Mouse (Mus musculus) MEL (cell line): ENCODE measurements around the gene Itih3. TPM values are rescaled to one million over a fixed set of nuclear protein-coding genes. Genes with fewer than 3 reads are reported as not detected.

Source experiments
- DNase-seq: peaks from one replicate; pipeline ENCODE4 v3.0.0; 2011; ENCODE audit warnings: low read depth, low spot score
- H3K27ac ChIP-seq: 2 replicates; pipeline ENCODE4 v1.5.1; 2012; ENCODE audit warnings: low read depth, mild to moderate bottlenecking, control low read depth, low read length, moderate library complexity; ENCODE audit not compliant: control insufficient read depth
- H3K27me3 ChIP-seq, 2 experiments: fragments of 150-350 bp in 1 of 2; sonication (generic) in 1 of 2; 2 replicates each; pipeline ENCODE4 v1.6.1; 2012; ENCODE audit warnings: low read length in 2 of 2, mild to moderate bottlenecking in 2 of 2, improper control_type of control experiment in 1 of 2, moderate library complexity in 1 of 2; ENCODE audit not compliant: insufficient read depth in 2 of 2, control insufficient read depth in 1 of 2
- H3K36me3 ChIP-seq, 2 experiments: 2 replicates each; pipeline ENCODE4 v1.6.1; 2012 to 2014; ENCODE audit warnings: low read length in 2 of 2, improper control_type of control experiment in 1 of 2, inconsistent platforms in 1 of 2, mild to moderate bottlenecking in 1 of 2; ENCODE audit not compliant: insufficient read depth in 2 of 2, control insufficient read depth in 1 of 2
- H3K4me1 ChIP-seq, 2 experiments: fragments of 150-350 bp in 1 of 2; sonication (generic) in 1 of 2; 2 replicates each; pipeline ENCODE4 v1.6.1; 2012; ENCODE audit warnings: low read length in 2 of 2, improper control_type of control experiment in 1 of 2, mild to moderate bottlenecking in 1 of 2; ENCODE audit not compliant: insufficient read depth in 2 of 2, control insufficient read depth in 1 of 2
- H3K4me3 ChIP-seq, 2 experiments: fragments of 150-350 bp in 1 of 2; sonication (generic) in 1 of 2; 2 replicates each; pipeline ENCODE4 v1.5.1; 2012; ENCODE audit warnings: low read depth in 2 of 2, low read length in 2 of 2, mild to moderate bottlenecking in 2 of 2, moderate library complexity in 2 of 2, control low read depth in 1 of 2, improper control_type of control experiment in 1 of 2; ENCODE audit not compliant: control insufficient read depth in 1 of 2, insufficient read depth in 1 of 2
- H3K79me2 ChIP-seq: 2 replicates; pipeline ENCODE4 v1.6.1; 2012; ENCODE audit warnings: mild to moderate bottlenecking, low read length, moderate library complexity; ENCODE audit not compliant: control insufficient read depth, poor library complexity, insufficient read depth
- H3K9ac ChIP-seq: 2 replicates; pipeline ENCODE4 v1.6.1; 2012; ENCODE audit warnings: low read depth, mild to moderate bottlenecking, control low read depth, low read length, moderate library complexity; ENCODE audit not compliant: control insufficient read depth, poor library complexity, severe bottlenecking
- H3K9me3 ChIP-seq: fragments of 150-350 bp; sonication (generic); replicated peaks from 2 replicates; pipeline ENCODE4 v1.6.1; 2012; ENCODE audit warnings: mild to moderate bottlenecking, low read length, improper control_type of control experiment, moderate library complexity; ENCODE audit not compliant: insufficient read depth
- BHLHE40 ChIP-seq: IDR thresholded peaks from 2 replicates; pipeline ENCODE4 v1.6.1; 2012; ENCODE audit warnings: low read depth, mild to moderate bottlenecking, inconsistent platforms, low read length, improper control_type of control experiment, borderline replicate concordance
- CHD1 ChIP-seq: IDR thresholded peaks from 2 replicates; pipeline ENCODE4 v1.6.1; 2012; ENCODE audit warnings: low read depth, mild to moderate bottlenecking, inconsistent platforms, low read length, improper control_type of control experiment
- CHD2 ChIP-seq: IDR thresholded peaks from 2 replicates; pipeline ENCODE4 v1.6.1; 2011; ENCODE audit warnings: low read length, improper control_type of control experiment
- CTCF ChIP-seq, 3 experiments: IDR thresholded peaks in 2 of 3; conservative IDR thresholded peaks in 1 of 3; 2 replicates each; pipeline ENCODE4 v1.5.1; 2011 to 2012; ENCODE audit warnings: low read length in 3 of 3, low read depth in 2 of 3, mild to moderate bottlenecking in 2 of 3, improper control_type of control experiment in 1 of 3, inconsistent platforms in 1 of 3, mixed read lengths in 1 of 3, moderate library complexity in 1 of 3; ENCODE audit not compliant: control insufficient read depth in 1 of 3, insufficient read depth in 1 of 3, poor library complexity in 1 of 3, severe bottlenecking in 1 of 3
- ELF1 ChIP-seq: IDR thresholded peaks from 2 replicates; pipeline ENCODE4 v1.6.1; 2014; ENCODE audit warnings: low read depth, mild to moderate bottlenecking, inconsistent platforms, low read length, improper control_type of control experiment, moderate library complexity
- EP300 ChIP-seq, 2 experiments: IDR thresholded peaks; 2 replicates each; pipeline ENCODE4 v1.6.1; 2011; ENCODE audit warnings: improper control_type of control experiment in 2 of 2, low read length in 2 of 2, low read depth in 1 of 2, mild to moderate bottlenecking in 1 of 2
- ETS1 ChIP-seq: IDR thresholded peaks from 2 replicates; pipeline ENCODE4 v1.6.1; 2012; ENCODE audit warnings: low read depth, mild to moderate bottlenecking, inconsistent platforms, low read length, improper control_type of control experiment, moderate library complexity
- GABPA ChIP-seq: IDR thresholded peaks from 2 replicates; pipeline ENCODE4 v1.6.1; 2012; ENCODE audit warnings: low read depth, mild to moderate bottlenecking, inconsistent platforms, low read length, improper control_type of control experiment, moderate library complexity
- GATA1 ChIP-seq: IDR thresholded peaks from 2 replicates; pipeline ENCODE4 v1.6.1; 2011; ENCODE audit warnings: low read depth, low read length, improper control_type of control experiment
- KAT2A ChIP-seq: conservative IDR thresholded peaks from 2 replicates; pipeline ENCODE4 v1.6.1; 2012; ENCODE audit warnings: low read depth, low read length, improper control_type of control experiment, inconsistent platforms
- MEF2A ChIP-seq: IDR thresholded peaks from 2 replicates; pipeline ENCODE4 v1.6.1; 2014; ENCODE audit warnings: low read depth, mild to moderate bottlenecking, inconsistent platforms, low read length, improper control_type of control experiment; ENCODE audit not compliant: poor library complexity, insufficient replicate concordance, severe bottlenecking; ENCODE audit errors: extremely low read depth
- MXI1 ChIP-seq: IDR thresholded peaks from 2 replicates; pipeline ENCODE4 v1.6.1; 2011; ENCODE audit warnings: mild to moderate bottlenecking, low read depth, low read length, improper control_type of control experiment
- MYC ChIP-seq: IDR thresholded peaks from 2 replicates; pipeline ENCODE4 v1.6.1; 2011; ENCODE audit warnings: low read depth, mild to moderate bottlenecking, low read length, improper control_type of control experiment, moderate library complexity
- NELFE ChIP-seq: IDR thresholded peaks from 2 replicates; pipeline ENCODE4 v1.6.1; 2011; ENCODE audit warnings: low read depth, low read length, improper control_type of control experiment
- POLR2A ChIP-seq, 2 experiments: IDR thresholded peaks; 2 replicates each; pipeline ENCODE4 v1.6.1; 2011 to 2012; ENCODE audit warnings: low read length in 2 of 2, mild to moderate bottlenecking in 2 of 2, control low read depth in 1 of 2, improper control_type of control experiment in 1 of 2, low read depth in 1 of 2, moderate library complexity in 1 of 2; ENCODE audit not compliant: control insufficient read depth in 1 of 2, insufficient read depth in 1 of 2, poor library complexity in 1 of 2
- POLR2AphosphoS2 ChIP-seq: IDR thresholded peaks from 2 replicates; pipeline ENCODE4 v1.6.1; 2011; ENCODE audit warnings: low read length, improper control_type of control experiment
- POLR2AphosphoS5 ChIP-seq: IDR thresholded peaks from 2 replicates; pipeline ENCODE4 v1.6.1; 2012; ENCODE audit warnings: low read depth, borderline replicate concordance, mild to moderate bottlenecking, inconsistent platforms, low read length, moderate library complexity, mixed read lengths
- RAD21 ChIP-seq: IDR thresholded peaks from 2 replicates; pipeline ENCODE4 v1.6.1; 2011; ENCODE audit warnings: mild to moderate bottlenecking, low read depth, low read length, improper control_type of control experiment
- RCOR1 ChIP-seq: IDR thresholded peaks from 2 replicates; pipeline ENCODE4 v1.6.1; 2012; ENCODE audit warnings: low read depth, mild to moderate bottlenecking, inconsistent platforms, low read length, improper control_type of control experiment
- SIN3A ChIP-seq: IDR thresholded peaks from 2 replicates; pipeline ENCODE4 v1.6.1; 2012; ENCODE audit warnings: low read length, improper control_type of control experiment, inconsistent platforms
- TCF12 ChIP-seq: IDR thresholded peaks from 2 replicates; pipeline ENCODE4 v1.6.1; 2014; ENCODE audit warnings: low read depth, mild to moderate bottlenecking, inconsistent platforms, low read length, improper control_type of control experiment, moderate library complexity
- UBTF ChIP-seq: IDR thresholded peaks from 2 replicates; pipeline ENCODE4 v1.6.1; 2012; ENCODE audit warnings: low read depth, mild to moderate bottlenecking, inconsistent platforms, low read length, improper control_type of control experiment, moderate library complexity, borderline replicate concordance; ENCODE audit not compliant: insufficient read depth
- ZC3H11A ChIP-seq: IDR thresholded peaks from 2 replicates; pipeline ENCODE4 v1.6.1; 2012; ENCODE audit warnings: low read depth, mild to moderate bottlenecking, inconsistent platforms, low read length, improper control_type of control experiment
- ZKSCAN1 ChIP-seq: IDR thresholded peaks from 2 replicates; pipeline ENCODE4 v1.6.1; 2012; ENCODE audit warnings: low read depth, mild to moderate bottlenecking, inconsistent platforms, low read length, improper control_type of control experiment, moderate library complexity
- ZMIZ1 ChIP-seq: IDR thresholded peaks from 2 replicates; pipeline ENCODE4 v1.6.1; 2012; ENCODE audit warnings: low read depth, mild to moderate bottlenecking, inconsistent platforms, low read length, improper control_type of control experiment, moderate library complexity
- ZNF384 ChIP-seq: IDR thresholded peaks from 2 replicates; pipeline ENCODE4 v1.6.1; 2012; ENCODE audit warnings: low read depth, mild to moderate bottlenecking, inconsistent platforms, low read length, improper control_type of control experiment
- polyA plus RNA-seq, 2 experiments: library from polyadenylated mRNA; stranded (reverse) in 1 of 2; unstranded in 1 of 2; fragments of >175 nt in 1 of 2; fragments of >200 nt in 1 of 2; gene quantifications; 2 replicates each; pipeline versions ENCODE4 v1.2.1 to v1.2.4; 2012; ENCODE audit warnings: low replicate concordance in 2 of 2, low read depth in 1 of 2; ENCODE audit not compliant: insufficient read length in 2 of 2, insufficient read depth in 1 of 2, missing spikeins in 1 of 2
- total RNA-seq: library from RNA; depleted of rRNA; stranded (reverse); fragments of 300-350 nt; gene quantifications from 2 replicates; pipeline ENCODE4 v1.2.3, GENCODE M21; 2012

The Itih3 gene
- total and polyA plus RNA-seq, 3 experiments, result not detected

GRCm38 (mm10) chr14:30907814-30908265, 15.7 kb downstream of the Itih3 start (continued):
- peak; percentile 68; the same call in 1 of the 2 replicates for TF ChIP-seq NELFE

GRCm38 (mm10) chr14:30906001-30906400, 17.6 kb downstream of the Itih3 start:
- Histone ChIP-seq H3K36me3 (peaks cover 0 to 9% of the 10 kb centered on the region in 2 experiments; a peak in 2 of 4 replicates), H3K4me1 (peaks cover 3 to 21% of the 10 kb centered on the region in 2 experiments), H3K9me3 (no peaks in the 10 kb centered on the region), H3K27me3 (no peaks in the 10 kb centered on the region), H3K27ac (no peak overlapping the region), H3K79me2 (no peaks in the 10 kb centered on the region), H3K4me3 (no peak overlapping the region), H3K9ac (no peak overlapping the region)
- no peak for DNase-seq
- TF ChIP-seq POLR2AphosphoS5 (no peak), BHLHE40 (no peak), ETS1 (no peak), MXI1 (no peak), RAD21 (no peak), CHD2 (no peak), UBTF (no peak), POLR2A (IDR thresholded peaks at IDR 0.05; ENCODE audit: control insufficient read depth in 1 of 2, insufficient read depth in 1 of 2, low read depth in 1 of 2, low read length in 2 of 2, poor library complexity in 1 of 2) (no peak), ZMIZ1 (no peak), POLR2AphosphoS2 (no peak), TCF12 (no peak)
- TF ChIP-seq, all 39 proteins: peak for 0

- H3K9ac ChIP-seq, result no peak overlapping the region
Measured at GRCm38 (mm10) chr14:30904307-30904706, 19.3 kb downstream of the Itih3 start.

More at GRCm38 (mm10) chr14:30904307-30904706, 19.3 kb downstream of the Itih3 start:
- no peak overlapping the region for H3K27ac ChIP-seq
- no peaks in the 10 kb centered on the region for H3K79me2 ChIP-seq
- peaks cover 3 to 21% of the 10 kb centered on the region in 2 experiments for H3K4me1 ChIP-seq
- no peaks in the 10 kb centered on the region for H3K9me3 ChIP-seq
- peaks cover 0 to 9% of the 10 kb centered on the region in 2 experiments; a peak in 2 of 4 replicates for H3K36me3 ChIP-seq
- TF ChIP-seq GATA1, result no peak
- no peak for TF ChIP-seq MEF2A
- TF ChIP-seq CHD1, result no peak
- TF ChIP-seq POLR2AphosphoS5, result no peak
- no peak for TF ChIP-seq ELF1
- no peak for TF ChIP-seq EP300 (IDR thresholded peaks at IDR 0.05; ENCODE audit: low read depth in 1 of 2, low read length in 2 of 2)
- TF ChIP-seq ZC3H11A, result no peak
- TF ChIP-seq SIN3A, result no peak
- TF ChIP-seq NELFE, result no peak
- TF ChIP-seq BHLHE40, result no peak
- no peak for TF ChIP-seq TCF12
- no peak for TF ChIP-seq ZKSCAN1
- TF ChIP-seq CTCF (IDR thresholded peaks at IDR 0.05 in 2 of 3, conservative IDR thresholded peaks at IDR 0.05 in 1 of 3; ENCODE audit: control insufficient read depth in 1 of 3, insufficient read depth in 1 of 3, low read depth in 2 of 3, low read length in 3 of 3, poor library complexity in 1 of 3, severe bottlenecking in 1 of 3), result no peak
- no peak for TF ChIP-seq UBTF
- no peak for TF ChIP-seq GABPA
- TF ChIP-seq ZNF384, result no peak
- TF ChIP-seq MYC, result no peak
- no peak for TF ChIP-seq RCOR1
- TF ChIP-seq RAD21, result no peak
- no peak for TF ChIP-seq KAT2A
- H3K27me3 ChIP-seq, result no peaks in the 10 kb centered on the region
- no peak for DNase-seq
- H3K4me3 ChIP-seq, result no peak overlapping the region
